Mouse (Mus musculus) stomach, postnatal 0 days (tissue): ENCODE data around the gene Tph1.

ENCODE experiments used
- CTCF ChIP-seq: IDR thresholded peaks from 2 replicates; pipeline ENCODE4 v1.5.1; 2016; ENCODE audit warnings: antibody characterized with exemption, low read depth, mild to moderate bottlenecking, moderate library complexity
- EP300 ChIP-seq: optimal IDR thresholded peaks from 2 replicates; pipeline ENCODE3; 2016; ENCODE audit warnings: antibody characterized with exemption

DNA sequence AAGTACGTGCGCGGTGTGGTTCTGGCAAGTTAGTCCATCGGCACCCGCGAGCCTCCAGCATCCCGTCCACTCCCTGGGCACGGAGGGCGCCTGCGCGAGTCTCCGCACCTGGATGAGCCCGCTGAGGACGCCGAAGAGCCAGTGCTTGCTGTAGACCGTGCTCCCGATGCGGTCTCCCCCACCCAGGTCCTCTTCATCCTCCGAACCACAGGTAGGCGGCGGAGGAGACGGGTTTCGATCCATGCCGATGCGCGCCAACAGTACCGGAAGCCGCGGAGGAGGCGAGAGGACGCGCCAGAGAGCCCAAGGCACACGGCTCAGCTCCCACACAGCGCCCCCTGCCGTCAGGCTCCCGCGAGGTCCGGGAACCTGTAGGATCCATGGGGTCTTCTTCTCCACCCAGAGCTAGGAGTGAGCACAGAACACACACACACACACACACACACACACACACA lies 38.1 kb upstream of the Tph1 start, which contains the start of gene Saal1:
- no peak for TF ChIP-seq EP300
- TF ChIP-seq CTCF: peak; percentile 98
